Mouse (Mus musculus): ENCODE measurements at regions not wholly inside any gene's neighbourhood (a gene's known extent, or its start where the extent isn't known, plus 50 kb on each side); places are given as distances from the start of the nearest gene placed in this dataset.
"Not testable (repeated sequence)": the region's sequence is repeated elsewhere in the genome, so short reads cannot be mapped to it uniquely, and the experiment has no call there.

GRCm38 (mm10) chr3:121584317-121584716, 52.1 kb upstream of the Slc44a3 start:
- no peak for DNase-seq (ENCODE audit: low spot score in 2 of 2)

DNA sequence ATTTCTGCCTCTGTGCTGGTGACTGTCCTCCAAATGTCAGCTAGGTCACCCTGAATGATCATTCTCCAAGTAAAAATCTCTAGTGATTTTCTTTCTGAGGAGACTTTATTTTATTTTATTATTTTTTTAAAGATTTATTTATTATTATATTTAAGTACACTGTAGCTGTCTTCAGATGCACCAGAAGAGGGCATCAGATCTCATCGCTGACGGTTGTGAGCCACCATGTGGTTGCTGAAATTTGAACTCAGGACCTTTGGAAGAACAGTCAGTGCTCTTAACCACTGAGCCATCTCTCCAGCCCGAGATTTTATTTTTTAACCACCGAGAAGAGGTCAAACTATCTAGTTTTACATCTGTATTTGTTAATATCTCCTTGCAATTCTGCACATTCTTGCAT, 50.5 kb upstream of the Slc44a3 start:
- DNase-seq (ENCODE audit: low spot score in 2 of 2) = not testable (repeated sequence)
